Mouse (Mus musculus): Measurements from ENCODE around the gene Spns2. TPM values are rescaled to one million over a fixed set of nuclear protein-coding genes. Genes with fewer than 3 reads are reported as not detected.
A peak's percentile ranks its signal among the peaks of the same experiment; 100 is the strongest.

The Spns2 gene
- polyA plus RNA-seq, 1 experiment: 3.2 TPM

- Histone ChIP-seq H3K4me3 (ENCODE audit: insufficient read depth, low read depth, low read length) (no peak overlapping the region), H3K27ac (replicated peaks; ENCODE audit: low read depth, low read length) (0 out of 2 replicates have a peak overlapping the region, but pooled peaks have one; percentile 3), H3K4me1 (ENCODE audit: control insufficient read depth, insufficient read depth, insufficient read length, low read length) (peaks cover 48% of the 10 kb centered on the region)
These were observed 18.3 kb downstream of the Spns2 start for GRCm38 (mm10) chr11:72471381-72471780.

- peak overlapping the region; percentile 4 for H3K27ac ChIP-seq (replicated peaks; ENCODE audit: low read depth, low read length)
- H3K4me1 ChIP-seq (ENCODE audit: control insufficient read depth, insufficient read depth, insufficient read length, low read length): peaks cover 46% of the 10 kb centered on the region
These were observed 19.7 kb downstream of the Spns2 start for GRCm38 (mm10) chr11:72470004-72470403.

DNA sequence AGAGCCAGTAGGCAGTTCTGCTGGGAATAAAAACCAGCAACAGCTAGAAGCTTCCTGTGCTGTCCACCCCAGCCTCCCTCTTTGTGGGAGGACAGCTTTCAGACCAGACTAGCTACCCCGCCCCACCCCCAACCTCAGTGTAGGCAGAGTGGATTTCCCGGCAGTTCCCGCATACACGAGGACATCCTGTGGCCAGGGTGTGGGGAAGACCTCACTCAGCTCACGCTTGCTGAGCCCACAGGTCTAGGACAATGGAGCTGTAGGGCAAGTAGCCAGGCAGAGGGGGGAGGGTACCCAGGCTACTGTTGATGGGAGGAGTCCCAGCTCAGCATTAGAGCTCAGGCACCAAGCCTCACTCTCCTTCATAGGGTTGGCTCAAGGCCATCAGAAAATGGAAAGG lies 20.5 kb downstream of the Spns2 start:
- Histone ChIP-seq H3K4me3 (ENCODE audit: insufficient read depth, low read depth, low read length) (no peak overlapping the region), H3K4me1 (ENCODE audit: control insufficient read depth, insufficient read depth, insufficient read length, low read length) (peaks cover 39% of the 10 kb centered on the region), H3K27ac (replicated peaks; ENCODE audit: low read depth, low read length) (peak overlapping the region; percentile 84)

More at GRCm38 (mm10) chr11:72470004-72470403, 19.7 kb downstream of the Spns2 start:
- no peak overlapping the region for H3K4me3 ChIP-seq (ENCODE audit: insufficient read depth, low read depth, low read length)

DNA sequence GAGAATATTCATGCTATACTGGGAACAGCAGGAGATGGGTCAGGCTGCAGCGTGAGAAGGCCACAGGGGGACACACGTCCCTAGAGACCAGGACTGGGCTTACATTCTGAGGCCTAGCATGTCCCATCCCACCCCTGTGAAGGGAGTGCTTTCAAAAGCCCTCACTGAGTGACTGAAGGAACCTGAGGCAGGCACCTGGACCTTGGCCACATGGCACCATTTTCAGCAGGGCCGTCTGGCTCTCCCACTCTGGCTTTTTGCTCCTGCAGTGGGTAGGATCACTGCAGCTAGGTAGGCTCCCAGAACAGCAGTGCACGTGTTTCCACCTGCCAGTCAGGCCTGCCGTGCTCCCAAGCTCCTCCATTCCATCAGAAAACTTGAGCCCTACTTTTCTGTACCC lies 21.2 kb downstream of the Spns2 start:
- H3K4me3 ChIP-seq (ENCODE audit: insufficient read depth, low read depth, low read length): no peak overlapping the region
- peak overlapping the region; percentile 84 for H3K27ac ChIP-seq (replicated peaks; ENCODE audit: low read depth, low read length)
- H3K4me1 ChIP-seq (ENCODE audit: control insufficient read depth, insufficient read depth, insufficient read length, low read length): peaks cover 41% of the 10 kb centered on the region

GRCm38 (mm10) chr11:72466694-72467507 lies 22.8 kb downstream of the Spns2 start:
- Histone ChIP-seq H3K4me3 (ENCODE audit: insufficient read depth, low read depth, low read length) (no peak overlapping the region), H3K4me1 (ENCODE audit: control insufficient read depth, insufficient read depth, insufficient read length, low read length) (peaks cover 49% of the 10 kb centered on the region), H3K27ac (replicated peaks; ENCODE audit: low read depth, low read length) (peak overlapping the region; percentile 66)

DNA sequence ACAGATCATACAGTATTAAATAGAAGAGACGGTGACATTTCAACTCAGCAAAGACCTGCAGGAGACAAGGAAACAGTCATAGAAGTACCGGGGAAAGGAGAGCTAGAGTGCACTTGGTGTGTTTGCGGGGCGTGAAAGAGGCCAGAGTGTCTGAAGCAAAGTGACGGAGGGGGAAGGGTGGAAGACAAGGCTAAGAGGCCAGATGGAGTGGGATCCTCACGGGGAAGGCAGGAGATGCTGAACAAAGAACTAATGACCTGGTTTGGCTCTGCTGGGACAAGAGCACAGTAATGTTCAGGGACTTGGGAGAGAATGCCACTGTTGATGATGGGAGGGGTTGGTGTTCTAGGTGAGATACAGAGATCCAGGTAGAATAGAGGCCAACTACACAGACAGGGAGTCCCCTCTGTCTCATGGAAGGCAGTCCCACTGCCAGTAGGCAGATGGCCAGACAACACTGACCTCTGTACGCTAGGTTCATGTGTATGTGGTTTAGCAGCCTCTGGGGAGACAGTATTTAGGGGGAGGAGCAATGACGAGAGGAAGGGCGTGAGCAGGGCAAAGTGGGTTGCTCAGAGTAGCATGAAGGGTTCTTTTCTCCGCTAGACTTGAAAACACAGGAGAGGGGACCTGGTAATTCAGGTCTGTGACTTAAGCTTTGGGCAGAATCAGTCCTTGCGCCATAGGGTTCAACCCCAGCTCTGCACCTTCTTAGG lies 23.6 kb downstream of the Spns2 start:
- H3K27ac ChIP-seq (replicated peaks; ENCODE audit: low read depth, low read length): peak overlapping the region; percentile 66
- H3K4me1 ChIP-seq (ENCODE audit: control insufficient read depth, insufficient read depth, insufficient read length, low read length): peaks cover 48% of the 10 kb centered on the region

DNA sequence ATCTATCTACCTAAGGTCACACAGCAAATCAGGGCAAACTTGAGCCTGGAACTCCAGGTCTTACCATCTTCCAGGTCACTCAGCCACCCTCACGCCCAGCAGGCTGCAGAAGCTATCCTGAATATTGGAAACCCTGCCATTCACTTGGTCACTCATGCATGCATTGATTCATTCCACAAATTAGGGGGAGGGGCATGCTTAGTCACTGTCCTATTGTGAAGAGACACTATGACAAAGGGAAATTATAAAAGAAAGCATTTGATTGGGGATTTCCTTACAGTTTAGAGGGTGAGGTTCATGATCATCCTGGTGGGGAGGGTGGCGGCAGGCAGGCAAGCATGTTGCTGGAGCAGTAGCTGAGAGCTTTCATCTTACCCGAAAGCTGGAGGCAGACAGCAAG lies 24.9 kb downstream of the Spns2 start:
- Histone ChIP-seq H3K4me1 (ENCODE audit: control insufficient read depth, insufficient read depth, insufficient read length, low read length) (peaks cover 40% of the 10 kb centered on the region), H3K4me3 (ENCODE audit: insufficient read depth, low read depth, low read length) (no peak overlapping the region), H3K27ac (replicated peaks; ENCODE audit: low read depth, low read length) (no peak overlapping the region)

More for the DNA sequence above, 23.6 kb downstream of the Spns2 start:
- no peak overlapping the region for H3K4me3 ChIP-seq (ENCODE audit: insufficient read depth, low read depth, low read length)

DNA sequence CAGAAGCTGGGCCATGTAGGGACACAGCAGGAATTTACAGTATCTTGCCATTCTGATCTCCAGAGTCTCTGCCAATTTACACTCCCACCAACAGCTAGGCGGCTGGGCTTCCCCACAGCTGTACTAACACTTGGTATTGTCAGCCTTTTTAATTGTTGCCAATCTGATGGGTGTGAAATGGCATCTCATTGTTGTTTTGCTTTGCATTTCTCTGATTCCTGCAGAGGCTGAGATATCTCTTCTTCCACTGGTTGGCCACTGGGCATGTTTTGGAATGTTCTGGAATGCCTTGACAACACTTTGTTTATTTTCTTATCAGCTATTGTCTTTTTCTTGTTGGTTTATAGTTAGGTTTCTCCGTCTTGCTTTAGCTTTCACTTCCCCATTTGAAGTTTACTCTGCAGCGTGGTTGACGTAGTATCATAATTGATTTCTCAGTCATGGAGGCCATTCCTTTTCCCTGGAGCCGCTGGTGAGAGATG lies 28.2 kb downstream of the Spns2 start:
- peaks cover 42% of the 10 kb centered on the region for H3K4me1 ChIP-seq (ENCODE audit: control insufficient read depth, insufficient read depth, insufficient read length, low read length)
- H3K27ac ChIP-seq (replicated peaks; ENCODE audit: low read depth, low read length): peak overlapping the region; percentile 62
- H3K4me3 ChIP-seq (ENCODE audit: insufficient read depth, low read depth, low read length): no peak overlapping the region

GRCm38 (mm10) chr11:72458502-72458901 lies 31.2 kb downstream of the Spns2 start:
- Histone ChIP-seq H3K4me1 (ENCODE audit: control insufficient read depth, insufficient read depth, insufficient read length, low read length) (peaks cover 31% of the 10 kb centered on the region), H3K4me3 (ENCODE audit: insufficient read depth, low read depth, low read length) (peak overlapping the region; percentile 39), H3K27ac (replicated peaks; ENCODE audit: low read depth, low read length) (peak overlapping the region; percentile 95)

- peak overlapping the region; percentile 95 for H3K27ac ChIP-seq (replicated peaks; ENCODE audit: low read depth, low read length)
- peak overlapping the region; percentile 39 for H3K4me3 ChIP-seq (ENCODE audit: insufficient read depth, low read depth, low read length)
- H3K4me1 ChIP-seq (ENCODE audit: control insufficient read depth, insufficient read depth, insufficient read length, low read length): peaks cover 31% of the 10 kb centered on the region
These were observed 31.7 kb downstream of the Spns2 start for GRCm38 (mm10) chr11:72457995-72458496.

GRCm38 (mm10) chr11:72455694-72456093 lies 34.0 kb downstream of the Spns2 start:
- Histone ChIP-seq H3K4me1 (ENCODE audit: control insufficient read depth, insufficient read depth, insufficient read length, low read length) (peaks cover 22% of the 10 kb centered on the region), H3K4me3 (ENCODE audit: insufficient read depth, low read depth, low read length) (no peak overlapping the region), H3K27ac (replicated peaks; ENCODE audit: low read depth, low read length) (no peak overlapping the region)

- Histone ChIP-seq H3K27ac (replicated peaks; ENCODE audit: low read depth, low read length) (no peak overlapping the region), H3K4me3 (ENCODE audit: insufficient read depth, low read depth, low read length) (no peak overlapping the region), H3K4me1 (ENCODE audit: control insufficient read depth, insufficient read depth, insufficient read length, low read length) (peaks cover 8% of the 10 kb centered on the region)
These were observed 36.4 kb downstream of the Spns2 start for GRCm38 (mm10) chr11:72453105-72453953.

GRCm38 (mm10) chr11:72452140-72452665 lies 37.5 kb downstream of the Spns2 start:
- Histone ChIP-seq H3K4me3 (ENCODE audit: insufficient read depth, low read depth, low read length) (no peak overlapping the region), H3K27ac (replicated peaks; ENCODE audit: low read depth, low read length) (no peak overlapping the region), H3K4me1 (ENCODE audit: control insufficient read depth, insufficient read depth, insufficient read length, low read length) (peaks cover 5% of the 10 kb centered on the region; the same call in 1 of the 2 replicates)

DNA sequence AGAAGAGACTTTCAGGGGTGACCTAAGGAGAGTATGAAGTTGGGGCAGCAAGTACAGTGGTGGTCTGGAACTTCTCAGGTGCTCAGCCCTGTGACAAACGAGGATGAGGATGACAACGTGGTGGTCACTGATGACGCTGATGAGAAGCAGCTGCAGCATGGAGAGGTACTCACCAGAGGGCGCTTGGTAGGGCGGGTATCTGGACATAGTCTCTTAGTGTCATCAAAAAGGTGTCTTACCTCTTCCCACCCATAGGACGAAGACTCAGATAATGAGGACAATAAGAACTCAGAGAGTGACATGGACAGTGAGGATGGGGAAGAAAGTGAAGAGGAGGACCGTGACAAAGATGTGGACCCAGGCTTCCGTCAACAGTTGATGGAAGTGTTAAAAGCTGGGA lies 42.2 kb downstream of the Spns2 start:
- no peak overlapping the region for H3K27ac ChIP-seq (replicated peaks; ENCODE audit: low read depth, low read length)
- H3K4me1 ChIP-seq (ENCODE audit: control insufficient read depth, insufficient read depth, insufficient read length, low read length): no peaks in the 10 kb centered on the region
- no peak overlapping the region for H3K4me3 ChIP-seq (ENCODE audit: insufficient read depth, low read depth, low read length)

All from brown adipose tissue, adult 24 weeks (tissue).